Mouse (Mus musculus) gastrocnemius, postnatal 10 days (tissue): Measurements from ENCODE around the gene Satb2. TPM values are rescaled to one million over a fixed set of nuclear protein-coding genes. Genes with fewer than 3 reads are reported as not detected.

ENCODE experiments used
- microRNA-seq, 2 experiments: library from miRNA; unstranded; fragments of <30 nt; microRNA quantifications; one replicate each; pipeline ENCODE4 v1.2.0; 2021
- total RNA-seq, 2 experiments: library from RNA; stranded (reverse); gene quantifications; 2 replicates each; pipeline ENCODE4 v1.2.3; 2021

Satb2 gene
- total RNA-seq, 2 experiments from 2014 or later = 0.63 to 9.2 TPM

Small RNA genes lying within 50 kb of the gene (microRNA-seq; reads per million reads assigned to microRNA genes)
- 0 reads per million in 2 experiments for gene Gm23943
